Mouse (Mus musculus): Measurements from ENCODE around the gene Gm13889.

Gene Gm13889

DNA sequence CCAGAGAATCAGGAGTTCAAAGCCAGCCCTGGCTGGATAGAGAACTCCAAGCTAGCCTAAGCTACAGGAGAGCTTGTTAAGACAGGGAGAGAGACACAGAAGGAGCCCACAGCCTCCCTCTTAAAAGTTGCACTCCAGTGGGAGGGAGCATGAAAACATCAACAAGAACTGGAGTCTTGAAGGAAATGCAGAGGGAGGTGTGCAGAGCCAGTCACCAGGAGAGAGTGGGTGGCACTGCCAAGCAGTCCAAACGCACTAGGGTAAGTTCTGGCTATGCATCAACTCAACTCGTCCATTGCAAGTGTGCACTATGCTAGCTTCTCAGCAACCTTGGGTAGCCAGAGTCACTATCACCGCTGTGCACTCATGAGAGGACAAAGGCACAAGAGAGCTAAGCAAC is 1.2 kb upstream of the Gm13889 start:
- no peak for DNase-seq (ENCODE audit: extremely low spot score, low read depth, low spot score)

DNA sequence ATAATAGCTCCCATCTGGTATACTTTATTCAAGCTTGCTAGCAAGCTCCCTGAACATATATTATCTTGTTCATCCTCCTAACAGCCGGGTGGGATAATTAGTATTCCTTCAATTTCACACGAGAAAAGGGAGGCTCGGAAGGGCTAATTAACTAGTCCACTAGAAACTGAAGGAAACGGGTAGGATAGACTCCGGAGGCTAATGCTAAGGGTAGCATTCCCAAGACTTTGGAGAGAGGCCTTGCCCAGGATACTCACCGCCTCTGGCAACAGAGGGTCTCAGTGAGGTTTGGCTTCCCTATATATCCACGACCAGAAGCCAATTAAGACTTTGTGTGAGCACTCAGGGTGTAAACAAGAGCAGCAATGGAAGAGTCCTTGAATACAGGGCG is 779 bp upstream of the Gm13889 start:
- no peak for DNase-seq (ENCODE audit: extremely low spot score, low read depth, low spot score)

GRCm38 (mm10) chr2:93956331-93956801 is 635 bp downstream of the Gm13889 start:
- no peak for DNase-seq (ENCODE audit: extremely low spot score, low read depth, low spot score)

DNA sequence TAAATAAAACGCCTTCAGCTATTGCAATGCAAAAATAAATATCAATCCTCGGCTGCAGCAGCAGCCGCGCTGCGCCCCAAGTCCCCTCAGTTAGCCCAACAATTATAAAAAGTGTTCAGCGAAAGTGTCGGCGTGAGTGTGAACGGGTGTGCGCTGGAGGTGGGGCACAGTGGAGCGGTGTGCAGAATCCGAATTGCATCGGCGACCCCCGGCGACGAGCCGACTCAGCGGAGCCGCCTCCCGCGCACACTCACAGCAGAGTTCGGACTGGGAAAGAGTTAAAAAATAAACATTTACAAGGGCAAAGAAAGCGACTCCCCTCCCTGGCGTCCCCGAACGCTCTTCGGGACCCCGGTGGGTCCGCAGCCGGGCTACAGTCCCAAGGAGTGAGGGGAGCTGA is 1.1 kb downstream of the Gm13889 start:
- DNase-seq (ENCODE audit: extremely low spot score, low read depth, low spot score) = no peak

- DNase-seq (ENCODE audit: extremely low spot score, low read depth, low spot score) = no peak
These were observed 2.0 kb downstream of the Gm13889 start for GRCm38 (mm10) chr2:93954781-93955578.

- DNase-seq (ENCODE audit: extremely low spot score, low read depth, low spot score) = no peak
These were observed 3.3 kb downstream of the Gm13889 start for GRCm38 (mm10) chr2:93953726-93954125.

- DNase-seq (ENCODE audit: extremely low spot score, low read depth, low spot score) = no peak
These were observed 10.0 kb downstream of the Gm13889 start for GRCm38 (mm10) chr2:93946976-93947375.

GRCm38 (mm10) chr2:93944855-93945254 is 12.1 kb downstream of the Gm13889 start:
- no peak for DNase-seq (ENCODE audit: extremely low spot score, low read depth, low spot score)

DNA sequence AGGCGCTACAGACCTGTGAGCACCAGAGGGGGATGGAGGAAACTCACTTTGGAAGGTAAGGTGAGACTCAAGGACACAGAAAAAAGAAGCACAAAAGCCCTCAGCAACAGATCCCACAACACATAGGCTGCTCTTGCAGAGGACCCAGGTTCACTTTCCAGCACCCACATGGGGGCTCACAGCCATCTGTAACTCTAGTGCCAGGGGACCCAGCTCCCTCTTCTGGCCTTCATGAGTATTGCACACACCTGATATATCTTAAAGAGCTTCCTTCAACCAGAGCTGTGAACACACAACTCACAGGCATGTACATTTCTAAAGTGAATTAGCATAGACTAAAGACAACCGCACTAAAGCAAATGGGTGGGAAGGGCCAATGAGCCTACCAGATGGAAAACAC is 12.9 kb downstream of the Gm13889 start:
- DNase-seq (ENCODE audit: extremely low spot score, low read depth, low spot score) = no peak

DNA sequence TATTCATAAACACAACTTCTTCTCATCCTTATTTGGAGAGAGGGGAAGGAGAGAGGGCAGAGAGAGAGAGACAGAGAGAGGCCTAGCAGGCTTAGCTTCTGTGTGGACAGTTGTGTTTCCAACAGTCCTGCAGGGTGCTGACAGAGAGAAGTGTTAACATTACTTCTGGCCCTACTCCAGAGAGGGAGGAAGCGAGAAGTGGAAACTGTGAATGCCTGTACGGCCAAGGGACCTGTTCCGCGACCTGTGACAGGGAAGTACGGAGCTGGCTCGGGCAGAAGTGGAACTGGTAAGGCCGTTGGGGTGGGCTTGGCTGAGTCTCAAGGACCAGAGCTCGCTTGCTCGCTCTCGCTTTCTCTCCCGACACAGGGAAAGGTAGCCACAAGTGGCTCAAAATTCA is 15.3 kb downstream of the Gm13889 start:
- no peak for DNase-seq (ENCODE audit: extremely low spot score, low read depth, low spot score)

DNA sequence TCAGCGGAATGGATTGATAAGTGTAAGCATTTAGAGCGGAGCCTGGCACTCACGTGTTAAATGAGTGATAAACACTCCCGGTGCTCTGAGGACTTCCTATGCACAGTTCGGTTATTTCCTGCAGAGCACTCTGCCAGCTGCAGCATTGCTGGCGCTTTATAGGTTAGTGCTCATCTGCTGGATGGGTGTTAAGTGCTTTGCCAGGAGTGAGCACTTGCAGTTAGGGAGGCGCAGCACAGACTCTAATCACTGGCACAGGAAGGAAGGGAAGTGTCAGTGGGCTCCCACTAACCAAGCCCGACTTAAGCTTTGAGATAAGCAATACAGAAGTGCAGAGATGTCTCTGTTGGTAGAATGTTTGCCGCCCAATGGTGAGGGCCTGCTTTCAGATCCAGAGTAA is 18.5 kb downstream of the Gm13889 start:
- DNase-seq (ENCODE audit: extremely low spot score, low read depth, low spot score) = no peak

DNA sequence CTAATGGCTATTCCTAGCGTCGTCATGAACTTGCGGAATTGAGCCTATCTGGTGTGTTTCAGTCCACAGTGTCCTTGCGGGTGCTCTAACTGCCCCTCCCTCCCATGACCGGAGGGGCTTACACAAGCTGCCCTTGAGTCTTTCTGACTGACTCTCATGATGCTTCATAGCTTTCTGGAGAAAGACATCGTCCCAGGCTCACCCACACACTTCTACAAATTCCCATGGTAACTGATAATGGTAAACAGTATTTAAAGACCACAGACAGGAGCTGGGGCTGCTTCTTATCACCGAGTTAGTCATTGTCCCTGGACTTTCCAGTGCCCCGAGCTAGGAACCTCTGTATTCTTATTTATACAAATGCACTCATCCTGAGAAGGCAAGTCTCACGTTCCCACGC is 28.1 kb downstream of the Gm13889 start:
- DNase-seq (ENCODE audit: extremely low spot score, low read depth, low spot score) = no peak

DNA sequence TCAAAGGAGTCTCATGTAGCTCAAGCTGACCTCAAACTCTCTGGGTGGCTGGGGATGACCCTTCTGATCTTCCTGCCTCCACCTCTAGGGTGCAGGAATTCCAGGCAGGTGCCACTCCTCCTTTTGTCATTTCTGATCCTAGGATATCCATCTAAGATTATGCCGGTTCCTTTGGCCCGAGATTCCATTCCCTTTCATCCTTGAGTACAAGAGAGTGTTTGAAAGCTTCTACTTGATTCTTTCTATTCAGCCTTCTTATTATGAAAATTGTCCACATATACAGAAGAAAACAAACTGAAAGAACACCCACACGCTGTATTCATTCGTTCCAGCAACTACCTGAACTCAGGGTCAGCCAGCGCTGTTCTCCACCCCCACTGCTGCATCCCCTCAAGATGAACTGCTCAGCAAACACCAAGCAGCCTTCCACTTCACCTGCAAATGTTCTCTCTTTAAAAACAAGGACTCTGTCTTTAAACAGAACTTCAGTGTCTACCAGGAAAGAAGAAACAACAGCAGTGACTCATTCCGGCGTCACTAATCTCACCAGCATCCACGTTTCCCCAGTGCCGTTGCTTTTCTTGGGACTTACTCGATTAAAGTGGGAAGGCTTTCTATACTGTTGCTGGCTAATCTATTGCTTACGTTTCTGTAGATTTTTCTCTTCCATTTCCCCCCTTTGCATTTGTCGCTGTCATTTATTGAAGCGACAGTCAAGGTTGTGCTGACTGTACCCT is 29.1 kb downstream of the Gm13889 start:
- DNase-seq (ENCODE audit: extremely low spot score, low read depth, low spot score) = no peak

DNA sequence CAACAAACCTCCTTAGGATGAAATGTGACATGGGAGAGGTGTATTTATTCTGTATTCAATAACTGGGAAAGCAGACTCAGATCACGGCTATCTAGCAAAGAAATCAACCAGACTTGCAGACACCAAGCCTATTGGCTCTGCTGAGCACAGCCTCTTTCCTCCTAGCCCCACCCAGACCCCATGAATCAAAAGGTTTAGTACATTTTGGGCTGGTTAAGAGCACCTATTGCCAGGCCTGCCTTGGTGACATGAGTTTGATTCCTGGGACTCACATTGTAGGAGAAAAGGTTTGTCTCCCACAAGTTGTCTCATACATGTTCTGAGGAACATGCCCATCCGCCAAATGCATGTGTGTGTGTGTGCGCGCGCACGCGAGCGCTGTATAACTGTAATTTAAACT is 30.9 kb downstream of the Gm13889 start:
- no peak for DNase-seq (ENCODE audit: extremely low spot score, low read depth, low spot score)

- no peak for DNase-seq (ENCODE audit: extremely low spot score, low read depth, low spot score)
These were observed 37.9 kb downstream of the Gm13889 start for GRCm38 (mm10) chr2:93919093-93919492.

DNA sequence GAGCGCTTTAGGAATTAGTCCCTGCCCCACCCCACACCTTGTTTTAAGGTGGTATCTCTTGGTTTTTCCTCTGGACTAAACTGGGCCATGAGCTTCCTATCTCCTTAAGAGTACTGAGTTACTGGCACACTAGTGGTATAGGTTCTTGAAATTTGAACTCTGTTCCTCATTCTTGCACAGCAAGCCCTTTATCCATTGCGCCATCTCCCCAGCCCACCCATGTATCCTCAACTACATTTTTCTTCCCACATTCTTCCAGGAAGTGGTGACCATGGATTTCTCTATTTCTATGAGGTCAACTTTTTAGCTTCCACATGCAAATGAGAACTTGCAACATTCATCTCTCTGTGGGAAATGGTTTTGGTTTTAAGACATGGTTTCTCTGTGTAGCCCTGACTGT is 43.4 kb downstream of the Gm13889 start:
- no peak for DNase-seq (ENCODE audit: extremely low spot score, low read depth, low spot score)

- no peak for DNase-seq (ENCODE audit: extremely low spot score, low read depth, low spot score)
These were observed 45.1 kb downstream of the Gm13889 start for GRCm38 (mm10) chr2:93911942-93912341.

GRCm38 (mm10) chr2:93909716-93910115 is 47.3 kb downstream of the Gm13889 start:
- DNase-seq (ENCODE audit: extremely low spot score, low read depth, low spot score) = no peak

DNA sequence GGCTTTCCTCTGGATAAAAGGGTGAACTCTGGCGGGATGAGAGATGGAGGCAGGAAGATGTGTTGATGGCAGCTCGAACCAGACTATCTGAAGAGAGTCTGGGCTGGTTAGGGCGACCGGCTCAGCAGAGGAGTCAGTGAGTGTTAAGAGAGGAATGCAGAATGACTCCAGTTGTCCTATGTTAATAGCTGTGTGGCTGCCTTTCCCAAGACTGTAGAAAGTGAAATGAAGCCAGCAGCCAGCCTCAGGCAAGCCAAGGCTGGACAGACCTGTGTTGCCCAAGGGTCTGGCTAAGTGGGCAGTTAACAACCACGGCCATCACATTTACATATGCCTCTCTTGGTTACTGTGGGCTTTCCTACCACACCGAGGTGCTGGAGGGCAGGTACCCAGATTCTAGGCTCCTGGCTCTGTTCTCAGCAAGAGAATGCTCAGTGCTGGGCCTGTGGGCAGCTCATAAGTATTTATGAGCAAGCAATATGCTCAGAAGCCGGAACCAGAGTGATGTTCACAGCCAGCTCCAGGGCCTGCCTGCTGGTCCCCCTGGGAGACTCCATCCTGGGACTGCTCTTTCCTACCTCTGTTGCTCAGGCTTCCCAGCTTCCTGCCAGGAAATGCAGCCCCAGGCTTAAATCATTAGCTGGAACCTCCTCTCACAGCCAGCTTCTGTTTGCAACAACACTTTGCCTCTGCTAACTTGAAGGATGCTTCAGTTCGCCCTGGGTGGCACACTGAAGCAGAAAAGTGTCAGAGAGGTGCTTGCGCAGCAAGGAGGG is 49.3 kb downstream of the Gm13889 start:
- no peak for DNase-seq (ENCODE audit: extremely low spot score, low read depth, low spot score)

DNA sequence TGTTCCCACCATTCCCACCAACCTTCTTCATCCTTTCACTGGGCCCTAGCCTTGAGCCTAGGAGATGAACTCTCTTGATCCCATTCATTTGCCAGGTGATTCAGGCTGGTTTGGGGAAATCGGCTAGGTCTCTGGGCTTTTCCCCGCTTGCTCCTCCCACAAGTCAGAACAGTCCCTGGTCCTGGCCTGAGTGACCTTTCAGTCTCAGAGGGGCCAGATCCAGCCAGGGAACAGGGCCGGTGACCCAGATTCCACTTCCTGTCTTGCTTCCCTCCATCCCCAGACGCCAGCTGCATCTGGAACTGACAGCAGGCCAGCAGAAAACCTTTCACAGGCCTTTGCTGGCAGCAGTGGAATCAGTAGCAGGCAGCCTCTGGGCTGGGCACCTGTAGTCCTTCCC is 50.7 kb downstream of the Gm13889 start:
- DNase-seq (ENCODE audit: extremely low spot score, low read depth, low spot score) = no peak

Data from hindlimb bud, embryonic 11.5 days (tissue).